Mouse (Mus musculus) ES-E14 (cell line): ENCODE measurements around the gene Hmgb1. TPM values are rescaled to one million over a fixed set of nuclear protein-coding genes. Genes with fewer than 3 reads are reported as not detected.

Experiments
- DNase-seq: peaks from one replicate; pipeline ENCODE4 v3.0.0-alpha.2; 2013; ENCODE audit warnings: low read depth, low spot score
- H3K27ac ChIP-seq: 2 replicates; pipeline ENCODE4 v1.5.1; 2012; ENCODE audit warnings: low read depth, mild to moderate bottlenecking, low read length, moderate library complexity, mixed read lengths; ENCODE audit not compliant: poor library complexity, insufficient read depth, severe bottlenecking
- H3K36me3 ChIP-seq: 2 replicates; pipeline ENCODE4 v1.6.1; 2012; ENCODE audit warnings: mild to moderate bottlenecking, low read length, moderate library complexity, mixed read lengths; ENCODE audit not compliant: control insufficient read depth, poor library complexity, insufficient read depth, severe bottlenecking
- H3K4me1 ChIP-seq, 2 experiments: fragments of 150-350 bp in 1 of 2; sonication (generic) in 1 of 2; 2 replicates each; pipeline ENCODE4 v1.6.1; 2012; ENCODE audit warnings: low read length in 2 of 2, mild to moderate bottlenecking in 1 of 2, mixed read lengths in 1 of 2; ENCODE audit not compliant: control insufficient read depth in 2 of 2, insufficient read depth in 2 of 2, poor library complexity in 1 of 2
- H3K4me3 ChIP-seq, 2 experiments: fragments of 150-350 bp in 1 of 2; sonication (generic) in 1 of 2; 2 replicates each; pipeline ENCODE4 v1.5.1; 2012; ENCODE audit warnings: low read length in 2 of 2, low read depth in 1 of 2, mild to moderate bottlenecking in 1 of 2, mixed read lengths in 1 of 2; ENCODE audit not compliant: insufficient read depth in 1 of 2, poor library complexity in 1 of 2, severe bottlenecking in 1 of 2
- H3K9ac ChIP-seq: 2 replicates; pipeline ENCODE4 v1.6.1; 2012; ENCODE audit warnings: low read depth, mild to moderate bottlenecking, low read length, mixed read lengths; ENCODE audit not compliant: poor library complexity, insufficient read depth, severe bottlenecking
- H3K9me3 ChIP-seq: fragments of 150-350 bp; sonication (generic); 2 replicates; pipeline ENCODE4 v1.6.1; 2012; ENCODE audit warnings: low read depth, mild to moderate bottlenecking, low read length; ENCODE audit not compliant: control insufficient read depth, insufficient read depth
- CHD2 ChIP-seq: IDR thresholded peaks from 2 replicates; pipeline ENCODE4 v1.6.1; 2014; ENCODE audit warnings: mild to moderate bottlenecking, low read depth, low read length, inconsistent platforms
- HCFC1 ChIP-seq: IDR thresholded peaks from 2 replicates; pipeline ENCODE4 v1.6.1; 2012; ENCODE audit warnings: low read length, inconsistent platforms, borderline replicate concordance; ENCODE audit not compliant: insufficient read depth
- MAFK ChIP-seq: IDR thresholded peaks from 2 replicates; pipeline ENCODE4 v1.6.1; 2014; ENCODE audit warnings: mild to moderate bottlenecking, low read depth, low read length, inconsistent platforms; ENCODE audit not compliant: insufficient read depth
- ZC3H11A ChIP-seq: IDR thresholded peaks from 2 replicates; pipeline ENCODE4 v1.6.1; 2012; ENCODE audit warnings: low read depth, mild to moderate bottlenecking, inconsistent platforms, low read length, borderline replicate concordance
- ZNF384 ChIP-seq: IDR thresholded peaks from 2 replicates; pipeline ENCODE4 v1.6.1; 2012; ENCODE audit warnings: low read depth, low read length, inconsistent platforms
- in situ Hi-C, 2 experiments: fragments of 600-800 bp; cut with MboI; formaldehyde crosslinking; loops; one replicate each; pipeline ENCODE4 v1.15.1; 2025; ENCODE audit warnings: low sequenced_read_pairs in 2 of 2, inconsistent platforms in 1 of 2; ENCODE audit not compliant: unreplicated experiment in 2 of 2
- total RNA-seq: library from RNA; depleted of rRNA; stranded (reverse); fragments of 300-350 nt; gene quantifications from 2 replicates; pipeline ENCODE4 v1.2.3, GENCODE M21; 2012

Hmgb1 gene
- total RNA-seq, 1 experiment = 350 TPM

GRCm38 (mm10) chr5:149212806-149213205, 28.5 kb upstream of the Hmgb1 start:
- DNase-seq = no peak
- in situ Hi-C loops = no loop called here
- Histone ChIP-seq H3K9me3 (no peaks in the 10 kb centered on the region), H3K4me1 (no peaks in the 10 kb centered on the region), H3K9ac (no peak overlapping the region), H3K27ac (no peak overlapping the region), H3K4me3 (no peak overlapping the region), H3K36me3 (peaks cover 62% of the 10 kb centered on the region)
- TF ChIP-seq CHD2 (no peak), HCFC1 (no peak), ZNF384 (no peak), MAFK (no peak), ZC3H11A (no peak)

- H3K36me3 ChIP-seq = peaks cover 63% of the 10 kb centered on the region
- H3K27ac ChIP-seq = no peak overlapping the region
- no peaks in the 10 kb centered on the region; a peak in 1 of 4 replicates for H3K4me1 ChIP-seq
- H3K9me3 ChIP-seq = no peaks in the 10 kb centered on the region
- no peak overlapping the region for H3K9ac ChIP-seq
- in situ Hi-C loops = no loop called here
- H3K4me3 ChIP-seq = no peak overlapping the region
- TF ChIP-seq HCFC1 (no peak), ZNF384 (no peak), ZC3H11A (no peak), CHD2 (no peak), MAFK (no peak)
- DNase-seq = no peak
Observed at GRCm38 (mm10) chr5:149211041-149211440, 26.8 kb upstream of the Hmgb1 start.

GRCm38 (mm10) chr5:149209328-149209727, 25.0 kb upstream of the Hmgb1 start:
- in situ Hi-C loops = no loop called here
- Histone ChIP-seq H3K27ac (no peak overlapping the region), H3K36me3 (peaks cover 61% of the 10 kb centered on the region), H3K4me1 (peaks cover 0 to 5% of the 10 kb centered on the region in 2 experiments; a peak in 2 of 4 replicates), H3K4me3 (no peak overlapping the region), H3K9me3 (no peaks in the 10 kb centered on the region), H3K9ac (no peak overlapping the region)
- no peak for DNase-seq
- TF ChIP-seq MAFK = no peak
- TF ChIP-seq HCFC1 = no peak
- no peak for TF ChIP-seq CHD2
- TF ChIP-seq ZC3H11A = no peak
- TF ChIP-seq ZNF384 = no peak

- in situ Hi-C loops = no loop called here
- no peaks in the 10 kb centered on the region for H3K9me3 ChIP-seq
- no peak for DNase-seq
- H3K4me1 ChIP-seq = peaks cover 0 to 9% of the 10 kb centered on the region in 2 experiments; a peak in 2 of 4 replicates
- TF ChIP-seq CHD2 (no peak), HCFC1 (no peak)
- no peak overlapping the region for H3K4me3 ChIP-seq
- no peak overlapping the region for H3K9ac ChIP-seq
- H3K36me3 ChIP-seq = peaks cover 60% of the 10 kb centered on the region
- H3K27ac ChIP-seq = no peak overlapping the region
Observed at GRCm38 (mm10) chr5:149208776-149209175, 24.5 kb upstream of the Hmgb1 start.

GRCm38 (mm10) chr5:149207661-149208060, 23.4 kb upstream of the Hmgb1 start:
- no peak for DNase-seq
- peaks cover 55% of the 10 kb centered on the region for H3K36me3 ChIP-seq

More at GRCm38 (mm10) chr5:149207661-149208060, 23.4 kb upstream of the Hmgb1 start:
- no peak overlapping the region for H3K9ac ChIP-seq
- no peak overlapping the region for H3K4me3 ChIP-seq
- H3K4me1 ChIP-seq = peaks cover 2 to 11% of the 10 kb centered on the region in 2 experiments; a peak in 2 of 4 replicates
- in situ Hi-C loops = no loop called here
- no peak overlapping the region for H3K27ac ChIP-seq
- no peaks in the 10 kb centered on the region for H3K9me3 ChIP-seq
- TF ChIP-seq HCFC1 = no peak
- no peak for TF ChIP-seq CHD2
- no peak for TF ChIP-seq ZC3H11A
